Mouse (Mus musculus) gastrocnemius, adult 2 months (tissue): ENCODE data around the gene Tlcd1. TPM values are rescaled to one million over a fixed set of nuclear protein-coding genes. Genes with fewer than 3 reads are reported as not detected.

Source experiments
- DNase-seq: peaks from one replicate; pipeline ENCODE4 v3.0.0; 2022
- H3K27ac ChIP-seq: fragments of 200-600 bp; 2 replicates; pipeline ENCODE4 v1.8.1; 2022; ENCODE audit warnings: mild to moderate bottlenecking
- H3K4me3 ChIP-seq: fragments of 200-600 bp; 2 replicates; pipeline ENCODE4 v1.8.1; 2022; ENCODE audit warnings: mild to moderate bottlenecking, moderate library complexity
- CTCF ChIP-seq: fragments of 200-600 bp; IDR thresholded peaks from 2 replicates; pipeline ENCODE4 v1.8.1; 2022; ENCODE audit warnings: antibody characterized with exemption, mild to moderate bottlenecking, moderate library complexity
- intact Hi-C: fragments of 180-260 bp; cut with DNase I; formaldehyde crosslinking; loops from one replicate; pipeline ENCODE4 v1.15.1; 2025
- total RNA-seq, 2 experiments: library from RNA; stranded (reverse); gene quantifications; 2 replicates each; pipeline ENCODE4 v1.2.3; 2021

The Tlcd1 gene
- total RNA-seq, 2 experiments from 2014 or later: 1.3 to 1.7 TPM

- intact Hi-C loops: loop anchor here (5.0 kb wide), 1 partner anchor 89 kb away; no protein-coding TSS in a partner anchor
- H3K27ac ChIP-seq: no peak overlapping the region
- no peak overlapping the region for H3K4me3 ChIP-seq
- peak; percentile 57 for TF ChIP-seq CTCF
- no peak for DNase-seq
Measured at GRCm38 (mm10) chr11:78151161-78151560, 25.4 kb upstream of the Tlcd1 start.

- TF ChIP-seq CTCF: no peak
- peak; percentile 75 for DNase-seq
- Histone ChIP-seq H3K4me3 (no peak overlapping the region), H3K27ac (peak overlapping the region; percentile 64)
- intact Hi-C loops: loop anchor here (5.0 kb wide), 1 partner anchor 90 kb away; no protein-coding TSS in a partner anchor
Measured at GRCm38 (mm10) chr11:78152299-78153231, 23.9 kb upstream of the Tlcd1 start.

DNA sequence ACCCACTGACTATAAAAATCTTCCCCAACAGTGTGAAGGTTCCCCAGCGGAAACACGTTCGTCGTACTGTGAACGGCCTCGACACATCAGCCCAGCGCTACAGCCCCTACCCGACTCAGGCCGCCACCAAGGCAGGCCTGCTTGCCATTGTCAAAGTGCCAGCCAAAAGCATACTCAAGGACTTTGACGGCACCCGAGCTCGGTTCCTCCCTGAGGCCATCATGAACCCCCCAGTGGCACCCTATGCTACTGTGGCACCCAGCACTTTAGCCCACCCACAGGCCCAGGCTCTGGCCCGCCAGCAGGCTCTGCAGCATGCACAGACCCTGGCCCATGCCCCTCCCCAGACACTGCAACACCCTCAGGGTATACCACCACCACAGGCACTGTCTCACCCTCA is 22.7 kb upstream of the Tlcd1 start:
- Histone ChIP-seq H3K4me3 (no peak overlapping the region), H3K27ac (peak overlapping the region; percentile 64)
- intact Hi-C loops: loop anchor here (5.0 kb wide), 1 partner anchor 91 kb away; no protein-coding TSS in a partner anchor
- no peak for DNase-seq
- no peak for TF ChIP-seq CTCF

DNA sequence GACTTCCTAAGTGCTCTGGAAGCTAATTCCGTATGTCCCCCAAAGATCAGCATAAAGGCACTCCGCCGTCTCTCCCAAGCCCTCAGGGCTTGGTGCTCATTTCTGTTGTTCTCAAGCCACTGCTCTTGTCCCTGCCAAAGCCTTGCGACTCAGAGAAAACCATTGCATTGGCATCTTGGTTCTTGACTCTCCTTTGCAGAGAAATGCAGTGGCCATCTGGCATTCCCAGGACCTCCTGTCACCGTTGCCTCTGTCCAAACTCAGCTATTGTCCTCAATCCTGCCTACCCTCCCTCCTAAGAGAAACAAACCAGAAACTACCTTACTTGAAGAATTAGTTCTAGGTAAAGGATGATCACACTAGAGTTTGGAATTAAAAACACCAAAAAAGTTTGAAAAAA is 20.8 kb upstream of the Tlcd1 start:
- intact Hi-C loops: loop anchor here (5.0 kb wide), 1 partner anchor 58 kb away; no protein-coding TSS in a partner anchor

DNA sequence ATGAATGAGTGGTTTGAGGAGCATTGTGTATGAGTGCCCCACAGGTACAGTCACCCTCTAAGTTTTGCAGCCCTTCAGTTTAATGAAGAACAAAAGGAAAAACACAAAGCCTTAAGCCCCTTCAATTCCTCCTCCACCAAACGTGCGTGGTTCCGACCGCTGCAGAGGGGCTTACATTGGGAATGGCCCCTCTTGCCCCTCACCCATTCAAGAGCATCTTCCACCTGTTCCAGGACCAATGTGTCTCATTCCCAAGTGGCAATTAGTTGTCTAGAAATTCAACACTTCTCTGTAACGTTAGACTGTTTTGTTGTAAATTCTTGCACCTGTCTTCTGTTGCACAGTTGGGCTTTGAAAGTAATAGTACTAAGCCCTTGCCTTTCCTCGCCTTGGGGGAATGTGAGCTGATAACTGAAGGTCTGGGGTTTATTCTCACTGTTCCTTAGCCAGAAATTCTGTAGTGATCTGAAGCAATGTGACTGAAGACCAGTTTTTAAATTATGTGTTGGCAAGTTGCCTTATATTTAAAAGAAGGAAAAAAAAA is 20.3 kb upstream of the Tlcd1 start:
- Histone ChIP-seq H3K4me3 (no peak overlapping the region), H3K27ac (no peak overlapping the region)
- DNase-seq: no peak
- intact Hi-C loops: loop anchor here (5.0 kb wide), 1 partner anchor 59 kb away; no protein-coding TSS in a partner anchor
- TF ChIP-seq CTCF: no peak

More for the DNA sequence above, 20.8 kb upstream of the Tlcd1 start:
- Histone ChIP-seq H3K4me3 (no peak overlapping the region), H3K27ac (no peak overlapping the region)
- no peak for TF ChIP-seq CTCF
- no peak for DNase-seq

DNA sequence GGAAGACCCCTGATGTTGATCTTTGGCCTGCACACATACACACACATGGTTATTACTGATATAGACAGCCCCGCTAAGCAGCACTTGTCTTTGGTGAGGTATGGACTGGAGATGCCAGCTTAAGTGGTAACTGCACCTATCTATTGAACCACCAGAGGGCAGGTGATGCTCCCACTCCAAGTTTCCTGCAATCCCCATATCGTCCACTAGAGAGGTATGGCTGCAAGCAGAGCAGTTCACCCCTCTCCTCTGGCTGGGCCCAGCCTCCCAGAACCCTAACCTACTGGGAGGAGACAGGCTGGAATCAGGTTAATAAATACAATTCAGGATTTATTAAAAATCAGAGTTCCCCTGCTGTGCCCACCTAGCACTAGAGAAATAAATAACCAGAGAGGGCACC is 17.4 kb upstream of the Tlcd1 start:
- H3K4me3 ChIP-seq: no peak overlapping the region
- peak; percentile 67 for DNase-seq
- TF ChIP-seq CTCF: peak; percentile 98
- intact Hi-C loops: loop anchor here (1.0 to 5.0 kb wide), 2 partner anchors 18 to 62 kb away; no protein-coding TSS in a partner anchor
- no peak overlapping the region; the same call in 1 of the 2 replicates for H3K27ac ChIP-seq

GRCm38 (mm10) chr11:78159557-78159956 is 17.0 kb upstream of the Tlcd1 start:
- Histone ChIP-seq H3K4me3 (no peak overlapping the region), H3K27ac (no peak overlapping the region; the same call in 1 of the 2 replicates)
- DNase-seq: no peak
- intact Hi-C loops: loop anchor here (1.0 to 5.0 kb wide), 2 partner anchors 18 to 62 kb away; no protein-coding TSS in a partner anchor
- TF ChIP-seq CTCF: no peak

GRCm38 (mm10) chr11:78160171-78160570 is 16.3 kb upstream of the Tlcd1 start:
- Histone ChIP-seq H3K27ac (no peak overlapping the region), H3K4me3 (no peak overlapping the region)
- no peak for TF ChIP-seq CTCF
- intact Hi-C loops: no loop called here
- no peak for DNase-seq

- no peak for DNase-seq
- Histone ChIP-seq H3K27ac (no peak overlapping the region), H3K4me3 (no peak overlapping the region)
- TF ChIP-seq CTCF: no peak
- intact Hi-C loops: no loop called here
Measured at GRCm38 (mm10) chr11:78160675-78161074, 15.8 kb upstream of the Tlcd1 start.

DNA sequence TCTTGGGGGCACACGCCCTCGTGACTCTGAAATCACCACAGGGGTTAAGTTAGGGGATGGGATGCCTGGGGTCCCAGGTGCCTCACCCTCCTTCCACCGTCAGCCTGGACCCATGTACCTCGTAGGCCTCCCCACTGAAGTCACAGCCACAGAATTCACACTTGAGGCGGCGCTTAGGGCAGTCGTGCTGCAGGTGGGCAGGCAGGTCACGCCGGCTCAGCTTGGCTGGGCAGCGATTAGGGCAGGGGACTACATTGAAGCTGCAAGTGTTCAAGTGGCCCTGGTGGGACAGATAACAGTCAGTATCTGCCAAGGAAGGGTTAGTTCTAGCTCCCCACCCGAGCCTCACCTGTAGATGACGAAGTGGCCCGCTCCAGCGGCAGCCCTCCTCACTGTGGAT is 15.3 kb upstream of the Tlcd1 start:
- intact Hi-C loops: no loop called here
- H3K27ac ChIP-seq: no peak overlapping the region
- TF ChIP-seq CTCF: no peak
- H3K4me3 ChIP-seq: no peak overlapping the region
- no peak for DNase-seq

- no peak overlapping the region for H3K4me3 ChIP-seq
- H3K27ac ChIP-seq: peak overlapping the region; percentile 44; the same call in 1 of the 2 replicates
- intact Hi-C loops: no loop called here
- no peak for DNase-seq
- no peak for TF ChIP-seq CTCF
Measured at GRCm38 (mm10) chr11:78161968-78162367, 14.5 kb upstream of the Tlcd1 start.

DNA sequence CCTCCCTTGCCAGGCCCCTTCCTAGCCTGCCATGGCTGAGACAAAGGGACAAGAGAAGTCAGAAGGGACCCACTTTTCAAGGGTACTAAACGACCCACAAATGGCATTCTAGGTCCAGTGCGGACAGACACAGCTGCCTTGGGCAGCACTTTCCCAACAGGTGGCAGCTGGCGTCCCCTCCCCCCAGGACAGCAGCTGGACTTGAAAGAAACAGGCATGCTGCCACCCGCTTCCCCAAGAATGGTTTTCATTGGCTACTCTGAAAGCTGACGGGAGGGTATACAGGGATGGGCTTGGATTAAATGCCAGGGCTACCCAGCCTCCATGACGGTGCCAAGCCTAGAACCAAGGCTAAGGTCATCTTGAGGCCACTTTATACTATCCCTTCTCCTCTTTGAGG is 14.0 kb upstream of the Tlcd1 start:
- TF ChIP-seq CTCF: no peak
- H3K4me3 ChIP-seq: no peak overlapping the region
- peak; percentile 83 for DNase-seq
- intact Hi-C loops: no loop called here
- H3K27ac ChIP-seq: peak overlapping the region; percentile 87; the same call in 1 of the 2 replicates

DNA sequence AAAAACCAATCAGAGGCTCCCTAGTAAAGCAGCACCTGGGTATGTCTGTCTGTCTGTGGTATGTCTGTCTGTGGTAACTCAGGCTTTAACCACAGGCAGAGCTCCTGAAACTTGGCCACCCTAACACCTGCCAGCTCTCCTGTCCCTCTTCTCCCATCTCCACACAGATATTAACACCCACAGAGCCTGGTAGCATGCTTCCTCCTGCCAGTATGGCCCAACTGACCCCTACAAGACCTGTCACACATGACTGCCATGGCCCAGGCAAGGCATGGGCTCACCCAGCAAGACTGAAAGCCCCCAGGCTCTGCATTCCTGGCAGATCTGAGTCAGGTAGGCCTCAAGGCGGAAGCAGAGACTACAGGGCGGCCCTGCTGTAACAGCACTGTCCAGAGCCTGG is 13.5 kb upstream of the Tlcd1 start:
- H3K4me3 ChIP-seq: no peak overlapping the region
- no peak for DNase-seq
- intact Hi-C loops: no loop called here

More for the DNA sequence above, 13.5 kb upstream of the Tlcd1 start:
- TF ChIP-seq CTCF: no peak
- peak overlapping the region; percentile 87; the same call in 1 of the 2 replicates for H3K27ac ChIP-seq
